Mouse (Mus musculus): Measurements from ENCODE around the gene Kcnc1.

DNA sequence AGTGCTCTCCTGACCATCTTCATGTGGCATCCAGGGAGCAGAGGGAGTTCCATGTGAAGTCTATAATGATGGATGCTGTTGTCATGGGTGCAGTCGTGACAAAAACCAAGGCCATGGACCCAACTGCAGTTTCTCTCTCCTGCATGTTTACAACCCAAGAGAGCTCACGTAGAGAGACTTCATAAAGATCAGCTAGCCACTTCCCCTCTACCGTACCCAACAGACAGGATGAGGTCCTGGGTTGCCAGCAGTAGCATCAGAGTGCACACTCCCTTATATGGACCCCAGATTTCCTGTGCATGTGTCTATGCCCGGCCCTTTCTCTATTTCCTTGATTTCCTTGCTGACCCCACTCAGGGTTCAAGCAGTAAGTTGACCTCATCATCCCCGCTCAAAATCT, 4.6 kb upstream of the Kcnc1 start:
- TF ChIP-seq CTCF (IDR thresholded peaks at IDR 0.05; ENCODE audit: low read depth): no peak
- TF ChIP-seq EP300 (IDR thresholded peaks at IDR 0.05; ENCODE audit: low read depth): no peak

All from liver, embryonic 14.5 days (tissue).